In genomic region chr5:118706009-118706408, GRCm38 (mm10) we compare ENCODE assay signal across 13 mouse cellular contexts.
DNase-seq lines count a peak whose midpoint lies in the region; ATAC-seq lines count a peak whose summit lies in the region.
"Had no signal": no experiment of that assay in that cellular context is flagged by ENCODE, and none has a peak within 500 bp of the region (broad histone marks: within the 10 kb centered on the region; RNA-seq: fewer than 3 reads in every experiment).

No protein-coding gene starts in this region.

- no peak overlapping the region for H3K9ac ChIP-seq in hindbrain, embryonic 12.5 days
- no peak overlapping the region for H3K9ac ChIP-seq in midbrain, embryonic 14.5 days (replicated peaks; ENCODE audit: low read length)
- H3K9ac ChIP-seq: heart, embryonic 12.5 days; liver, embryonic 14.5 days had no signal

- no peaks in the 10 kb centered on the region for H3K9me3 ChIP-seq in hindbrain, embryonic 12.5 days (replicated peaks)
- H3K9me3 ChIP-seq in hindbrain, embryonic 10.5 days = no peaks in the 10 kb centered on the region
- H3K9me3 ChIP-seq in midbrain, embryonic 14.5 days (ENCODE audit: control insufficient read depth, low read length) = no peaks in the 10 kb centered on the region
- H3K9me3 ChIP-seq: heart, embryonic 12.5 days had no signal

- WGBS in hindbrain, embryonic 12.5 days = 57% methylated on average over 6 of the region's 6 CpGs
- WGBS in hindbrain, embryonic 10.5 days = 80% methylated on average over 6 of the region's 6 CpGs
- 24% methylated on average over 6 of the region's 6 CpGs for WGBS in midbrain, embryonic 14.5 days

- no peak overlapping the region for H3K4me3 ChIP-seq in hindbrain, embryonic 12.5 days
- no peak overlapping the region for H3K4me3 ChIP-seq in hindbrain, embryonic 10.5 days
- no peak overlapping the region for H3K4me3 ChIP-seq in midbrain, embryonic 14.5 days (replicated peaks; ENCODE audit: low read depth, low read length)
- H3K4me3 ChIP-seq: heart, embryonic 12.5 days; myocyte had no signal

- DNase-seq in hindbrain, embryonic 10.5 days (ENCODE audit: low spot score) = no peak
- peak; percentile 38 for DNase-seq in Muller cell, postnatal 12 days (ENCODE audit: inconsistent ontology term)
- peak; percentile 77 for DNase-seq in cerebellum, postnatal 14 days
- peak; percentile 76 for DNase-seq in midbrain, embryonic 14.5 days
- no peak for DNase-seq in embryo, embryonic 10 days (ENCODE audit: low spot score)
- no peak for DNase-seq in urinary bladder, postnatal 4 days (ENCODE audit: low spot score in 2 of 2)
- DNase-seq: kidney, postnatal 25 days; lung, postnatal 4 days had no signal

- ATAC-seq in hindbrain, embryonic 12.5 days (ENCODE audit: low FRiP score) = no peak
- peak; percentile 31; the same call in 1 of the 2 replicates for ATAC-seq in midbrain, embryonic 14.5 days (ENCODE audit: low FRiP score, low TSS enrichment)
- ATAC-seq in erythroid progenitor cell, adult 5-6 weeks (replicated peaks; ENCODE audit: low FRiP score, poor library complexity, severe bottlenecking) = no peak

- no peaks in the 10 kb centered on the region for H3K27me3 ChIP-seq in hindbrain, embryonic 12.5 days
- no peaks in the 10 kb centered on the region for H3K27me3 ChIP-seq in hindbrain, embryonic 10.5 days (ENCODE audit: insufficient read depth, poor library complexity, severe bottlenecking)
- H3K27me3 ChIP-seq in midbrain, embryonic 14.5 days (ENCODE audit: control insufficient read depth, insufficient read depth, low read length) = no peaks in the 10 kb centered on the region
- H3K27me3 ChIP-seq: heart, embryonic 12.5 days had no signal

- no peaks in the 10 kb centered on the region for H3K36me3 ChIP-seq in hindbrain, embryonic 12.5 days
- no peaks in the 10 kb centered on the region for H3K36me3 ChIP-seq in hindbrain, embryonic 10.5 days
- H3K36me3 ChIP-seq in midbrain, embryonic 14.5 days (ENCODE audit: control insufficient read depth, insufficient read depth, low read length) = no peaks in the 10 kb centered on the region
- H3K36me3 ChIP-seq: heart, embryonic 12.5 days had no signal

- no peak overlapping the region for H3K4me2 ChIP-seq in hindbrain, embryonic 12.5 days (replicated peaks)
- H3K4me2 ChIP-seq in midbrain, embryonic 14.5 days (ENCODE audit: low read length) = no peak overlapping the region
- H3K4me2 ChIP-seq: heart, embryonic 12.5 days had no signal

- peaks cover 82% of the 10 kb centered on the region for H3K4me1 ChIP-seq in hindbrain, embryonic 12.5 days
- peaks cover 82% of the 10 kb centered on the region for H3K4me1 ChIP-seq in hindbrain, embryonic 10.5 days (replicated peaks)
- H3K4me1 ChIP-seq in midbrain, embryonic 14.5 days (ENCODE audit: control insufficient read depth, insufficient read depth, low read length) = peaks cover 73% of the 10 kb centered on the region

- peak overlapping the region; percentile 60 for H3K27ac ChIP-seq in hindbrain, embryonic 12.5 days
- no peak overlapping the region for H3K27ac ChIP-seq in hindbrain, embryonic 10.5 days
- H3K27ac ChIP-seq in midbrain, embryonic 14.5 days (replicated peaks; ENCODE audit: low read depth, low read length) = peak overlapping the region; percentile 53; the same call in 1 of the 2 replicates
- H3K27ac ChIP-seq: liver, embryonic 14.5 days had no signal

Comparison
In these comparisons a context has a peak if more than half of its experiments do, and no peak if none do; other contexts are left out.
1. DNase-seq: peak in Muller cell, postnatal 12 days (single experiment), cerebellum, postnatal 14 days (2 of 2) and midbrain, embryonic 14.5 days (single experiment); none in hindbrain, embryonic 10.5 days (single experiment), embryo, embryonic 10 days (single experiment) and urinary bladder, postnatal 4 days (0 of 2).